Mouse (Mus musculus): Measurements from ENCODE around the gene Serpinb3b. TPM values are rescaled to one million over a fixed set of nuclear protein-coding genes. Genes with fewer than 3 reads are reported as not detected.
"Not testable (repeated sequence)": the region's sequence is repeated elsewhere in the genome, so short reads cannot be mapped to it uniquely, and the experiment has no call there.

Gene Serpinb3b
- not detected for total RNA-seq (2022)

- DNase-seq (ENCODE audit: low spot score): not testable (repeated sequence)
These were observed at the start of gene Serpinb3b, which contains the start of gene Serpinb3c for GRCm38 (mm10) chr1:107278261-107278660. Gene Serpinb3b (minus strand): TSS chr1:107278361. Gene Serpinb3c (minus strand): TSS chr1:107278371.

GRCm38 (mm10) chr1:107243170-107243569 is 35.0 kb downstream of the Serpinb3b start:
- not testable (repeated sequence) for DNase-seq (ENCODE audit: low spot score)

- DNase-seq (ENCODE audit: low spot score): not testable (repeated sequence)
These were observed 60.9 kb downstream of the Serpinb3b start for GRCm38 (mm10) chr1:107217276-107217675.

- DNase-seq (ENCODE audit: low spot score): not testable (repeated sequence)
These were observed 150.7 kb downstream of the Serpinb3b start for GRCm38 (mm10) chr1:107127453-107127852.

Other genes with a start within 250 kb of the Serpinb3b start
- gene Serpinb3a, start 226.1 kb downstream of the Serpinb3b start, total RNA-seq (2022): not detected
- gene Serpinb3d, start 194.9 kb downstream of the Serpinb3b start, total RNA-seq (2022): not detected
- gene Serpinb3c, start within 50 bp of the Serpinb3b start, total RNA-seq (2022): not detected
- gene Serpinb11, start 82.8 kb upstream of the Serpinb3b start, total RNA-seq (2022): not detected
- gene Serpinb7, start 121.3 kb upstream of the Serpinb3b start, total RNA-seq (2022): not detected
- 1 to 10 TPM in 1 of 4 experiments, under 1 TPM in 1, not detected in 2; 0.53 to 6.9 TPM for gene Serpinb2, start 233.1 kb upstream of the Serpinb3b start, total RNA-seq (2022)